Mouse (Mus musculus) kidney, adult 11 months (tissue): ENCODE measurements around the gene Rp9.
"Not testable (repeated sequence)": the region's sequence is repeated elsewhere in the genome, so short reads cannot be mapped to it uniquely, and the experiment has no call there.

Experiments
- DNase-seq: peaks from one replicate; pipeline ENCODE4 v3.0.0; 2022

Gene Rp9

DNA sequence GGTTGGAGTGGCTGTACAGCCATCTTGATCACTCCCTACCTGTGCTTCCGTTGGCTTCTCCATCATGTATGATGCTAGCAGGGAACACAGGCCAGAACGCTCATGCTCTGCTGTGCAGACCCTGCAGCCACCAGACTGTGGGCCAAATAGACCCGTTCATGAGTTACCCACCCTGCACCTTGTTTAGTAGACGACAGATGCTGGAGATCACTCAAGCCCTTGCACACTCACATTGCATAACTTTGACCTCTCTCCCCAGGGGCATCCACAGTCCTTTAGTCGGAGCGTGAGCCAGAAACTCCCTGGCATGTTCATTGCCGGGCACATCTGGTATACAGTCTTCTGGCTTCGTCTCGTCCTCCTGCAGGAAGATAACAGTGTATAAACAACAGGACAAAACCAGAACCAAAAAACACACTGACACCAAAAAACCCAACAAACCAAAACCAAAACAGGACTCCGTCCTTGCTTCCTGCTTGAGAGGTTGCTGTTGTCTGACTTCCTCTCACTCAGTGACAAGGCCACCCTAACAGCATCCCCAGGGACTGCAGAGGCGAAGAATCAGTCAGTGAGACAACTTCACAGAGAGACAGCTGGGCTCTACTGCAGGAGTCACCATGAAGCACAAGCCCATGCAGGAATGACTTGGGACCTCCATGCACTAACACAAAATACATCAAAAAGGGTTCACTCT is 12.3 kb downstream of the Rp9 start:
- no peak for DNase-seq

GRCm38 (mm10) chr9:22455041-22455440 is 14.5 kb downstream of the Rp9 start:
- no peak for DNase-seq

GRCm38 (mm10) chr9:22453990-22454389 is 15.6 kb downstream of the Rp9 start, which contains the start of gene Gm17545:
Gm17545 (plus strand) TSS chr9:22454290.
- DNase-seq: not testable (repeated sequence)

DNA sequence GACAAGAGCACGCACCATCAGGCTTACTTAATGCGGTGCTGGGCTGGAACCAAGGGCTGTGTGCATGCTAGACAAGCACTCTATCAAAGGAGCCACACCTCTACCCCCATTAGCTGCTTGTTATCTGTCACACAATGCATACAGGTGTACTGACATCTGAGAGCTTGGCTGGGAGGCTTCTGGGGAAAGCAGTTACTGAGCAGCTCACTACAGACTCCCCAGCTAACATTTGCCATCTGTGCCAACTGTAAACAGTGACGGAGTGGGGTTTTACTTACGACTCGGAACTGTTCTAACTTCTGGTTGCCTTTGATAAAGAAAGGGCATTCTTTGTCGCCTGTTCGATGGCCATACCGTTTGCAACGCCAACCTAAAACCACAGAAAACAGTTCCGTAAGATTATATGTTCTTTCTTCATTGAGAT is 16.0 kb downstream of the Rp9 start:
- no peak for DNase-seq

- DNase-seq: no peak
Measured at GRCm38 (mm10) chr9:22452697-22453096, 16.8 kb downstream of the Rp9 start.

GRCm38 (mm10) chr9:22449209-22449608 is 20.3 kb downstream of the Rp9 start:
- DNase-seq: no peak

GRCm38 (mm10) chr9:22448420-22448819 is 21.1 kb downstream of the Rp9 start:
- no peak for DNase-seq

DNA sequence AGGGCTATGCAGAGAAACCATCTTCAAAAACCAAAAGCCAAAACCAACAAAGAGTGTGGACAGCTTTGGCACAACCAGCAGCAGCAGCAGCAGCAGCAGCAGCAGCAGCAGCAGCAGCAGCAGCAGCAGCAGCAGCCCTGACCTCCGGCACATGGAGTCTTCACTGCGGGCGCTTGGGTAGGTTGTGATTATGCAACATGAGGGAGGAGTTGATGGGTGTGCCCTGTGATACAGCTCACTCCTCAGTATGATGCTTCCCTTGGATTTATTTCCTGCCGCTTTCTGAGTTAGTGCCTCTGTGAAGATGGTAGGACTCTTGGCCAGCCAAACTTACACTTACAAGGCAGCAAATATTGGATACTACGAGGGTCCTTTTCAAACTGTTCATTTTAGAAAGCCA is 22.3 kb downstream of the Rp9 start:
- DNase-seq: no peak

GRCm38 (mm10) chr9:22445123-22445522 is 24.4 kb downstream of the Rp9 start:
- no peak for DNase-seq

DNA sequence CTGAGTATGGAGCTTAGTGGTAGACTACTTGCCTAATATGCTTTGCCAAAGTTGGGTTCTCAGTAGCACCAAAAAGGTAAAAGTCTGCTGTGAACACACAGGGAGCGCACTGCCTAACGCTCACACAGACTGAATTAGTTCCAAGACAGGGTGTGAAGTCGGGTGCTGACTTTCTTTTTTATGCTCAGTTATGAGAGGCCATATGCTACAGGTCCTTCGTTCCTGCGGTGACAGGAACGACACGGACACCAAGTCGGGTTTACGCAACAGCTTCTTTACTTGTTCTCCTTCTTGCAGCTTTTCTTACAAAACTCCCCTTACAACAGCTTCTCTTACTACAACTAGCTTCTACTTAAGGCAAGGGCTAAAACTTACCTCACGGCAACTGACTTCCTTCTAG is 26.4 kb downstream of the Rp9 start:
- no peak for DNase-seq

- no peak for DNase-seq
Measured at GRCm38 (mm10) chr9:22438826-22439225, 30.7 kb downstream of the Rp9 start.

DNA sequence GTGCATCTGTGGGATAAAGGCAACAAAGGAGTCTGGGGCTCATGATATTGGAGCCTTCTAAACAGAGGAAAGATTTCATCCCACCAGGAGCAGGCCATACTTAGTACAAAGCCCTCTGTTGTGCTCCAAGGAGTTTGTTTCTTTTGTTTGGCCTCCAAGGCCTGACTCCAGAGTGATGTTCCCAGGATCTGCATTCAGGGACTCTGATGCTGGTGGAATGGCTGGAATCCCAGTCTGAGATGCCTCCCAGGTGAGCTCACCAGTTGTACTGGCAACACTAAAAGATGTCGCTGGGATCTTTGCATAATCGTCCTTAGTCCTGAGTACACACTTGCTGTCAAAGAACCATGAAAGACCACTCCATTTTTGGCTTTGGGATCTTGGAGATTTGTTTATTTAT is 35.4 kb downstream of the Rp9 start:
- no peak for DNase-seq

DNA sequence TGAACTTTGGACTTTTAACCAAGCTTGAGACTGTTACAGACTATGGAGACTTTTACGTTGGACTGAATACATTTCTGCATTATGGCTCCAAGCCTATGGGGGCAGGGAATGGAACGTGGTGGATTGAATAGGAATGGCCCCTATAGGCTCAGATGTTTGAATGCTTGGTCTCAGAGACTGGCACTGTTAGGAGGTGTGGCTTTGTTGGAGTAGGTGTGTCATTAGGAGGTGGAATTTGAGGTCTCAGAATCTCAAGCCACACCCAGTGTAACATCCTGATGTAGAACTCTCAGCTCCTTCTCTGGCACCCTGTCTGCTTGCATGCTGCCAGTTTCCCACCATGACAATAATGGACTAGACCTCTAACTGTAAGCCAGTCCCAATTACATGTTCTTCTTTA is 36.3 kb downstream of the Rp9 start:
- DNase-seq: no peak

DNA sequence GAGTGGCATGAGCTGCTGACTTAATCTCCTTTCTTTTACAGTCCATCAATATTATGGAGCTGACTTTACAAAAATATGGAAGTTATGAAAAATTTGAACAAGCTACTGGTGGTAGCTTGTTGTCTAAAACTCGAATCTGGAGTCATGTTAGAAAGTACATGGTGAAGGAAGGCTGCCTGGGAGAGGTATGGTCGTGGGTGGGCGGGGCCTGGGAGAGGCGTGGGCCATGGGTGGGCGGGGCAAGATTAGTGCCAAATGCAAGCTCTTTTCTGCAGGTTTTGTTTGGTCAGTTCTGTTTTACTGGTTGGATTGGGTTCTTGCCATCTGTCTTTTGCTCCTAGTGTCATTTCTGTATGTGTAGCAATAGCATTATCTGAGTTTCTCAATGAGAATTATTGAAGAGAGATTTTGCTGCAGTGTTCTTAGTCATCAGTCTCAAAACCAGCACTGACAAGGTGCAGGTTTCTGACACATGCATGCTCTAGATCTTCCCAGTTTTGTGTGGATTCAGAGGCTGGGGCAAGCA is 39.2 kb downstream of the Rp9 start:
- no peak for DNase-seq

GRCm38 (mm10) chr9:22429533-22430241 is 39.9 kb downstream of the Rp9 start:
- peak; percentile 26 for DNase-seq

DNA sequence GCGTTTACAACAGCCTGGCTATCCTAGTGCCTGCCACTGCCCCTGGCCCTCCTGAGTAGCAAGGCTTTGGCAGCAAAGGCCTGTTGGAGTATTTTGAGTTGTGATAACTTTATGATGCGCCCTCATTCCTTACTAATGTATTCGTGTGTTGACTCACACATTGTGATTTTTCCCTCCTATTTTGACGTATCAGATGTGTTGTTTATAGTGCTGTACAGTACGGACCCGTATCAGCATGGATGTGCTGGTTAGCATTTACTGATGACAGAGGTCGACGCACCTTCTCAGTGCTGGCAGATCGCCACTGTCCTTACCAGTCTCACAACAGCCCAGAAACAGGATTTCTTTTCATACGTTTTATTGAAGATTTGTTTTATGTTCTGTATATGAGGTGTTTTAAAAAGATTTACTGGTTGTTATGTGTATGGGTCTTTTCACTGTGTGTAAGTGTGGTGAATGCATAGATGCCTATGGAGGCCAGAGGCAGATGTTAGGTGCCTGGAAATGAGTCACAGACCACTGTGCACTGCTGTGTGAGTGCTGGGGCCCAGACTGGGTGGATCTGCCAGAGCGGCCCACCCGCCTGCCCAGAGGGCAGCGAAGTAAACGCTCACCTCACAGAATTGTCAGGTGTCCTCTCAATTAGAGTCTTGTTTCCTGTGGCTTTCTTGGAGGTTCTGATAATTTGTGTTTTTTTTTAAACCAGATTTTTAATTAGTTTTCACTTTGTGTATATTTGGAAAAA is 40.7 kb downstream of the Rp9 start:
- no peak for DNase-seq

DNA sequence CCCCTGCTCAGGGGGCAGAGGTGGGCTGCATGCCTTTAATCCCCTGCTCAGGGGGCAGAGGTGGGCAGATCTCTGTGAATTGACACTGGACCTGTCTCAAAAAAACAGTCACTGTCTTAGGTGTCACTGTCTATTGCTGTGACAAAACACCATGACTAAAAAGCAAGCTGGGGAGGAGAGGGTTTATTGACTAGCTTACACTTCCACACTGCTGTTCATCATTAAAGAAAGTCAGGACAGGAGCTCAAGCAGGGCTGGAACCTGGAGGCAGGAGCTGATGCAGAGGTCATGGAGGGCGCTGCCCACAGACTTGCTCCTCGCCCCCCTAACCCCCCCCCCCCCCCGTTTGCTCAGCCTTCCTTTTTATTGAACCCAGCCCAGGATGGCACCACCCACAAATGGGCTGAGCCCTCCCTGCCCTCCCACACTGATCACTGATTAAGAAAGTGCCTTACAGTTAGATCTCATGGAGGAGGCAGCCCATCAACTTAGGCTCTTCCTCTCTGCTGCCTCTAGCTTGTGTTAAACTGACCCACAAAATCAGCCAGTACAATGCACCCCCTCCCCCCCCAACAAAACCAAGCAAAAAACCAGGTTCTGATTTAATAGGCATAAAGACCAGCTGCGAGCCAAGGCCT is 41.4 kb downstream of the Rp9 start:
- no peak for DNase-seq

GRCm38 (mm10) chr9:22424719-22425118 is 44.8 kb downstream of the Rp9 start:
- no peak for DNase-seq

DNA sequence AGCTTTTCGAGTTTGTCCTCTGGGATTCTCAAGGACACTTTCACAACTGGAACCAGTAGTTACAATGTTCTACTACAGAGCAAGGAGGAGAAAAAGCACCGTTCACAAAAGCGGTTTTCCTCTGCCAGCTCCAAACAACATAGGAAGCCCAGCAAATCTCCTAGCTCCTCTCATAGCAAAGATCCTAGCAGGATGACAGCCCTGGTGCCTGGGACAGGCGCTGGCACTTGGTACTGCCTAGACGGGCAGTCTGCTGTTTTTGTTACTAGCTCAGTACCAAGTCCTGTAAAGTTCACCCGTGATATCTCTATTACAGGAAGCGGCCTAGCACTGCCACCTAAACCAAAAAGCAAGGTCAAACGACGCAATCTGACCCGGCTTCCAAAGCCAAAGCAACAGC is 45.3 kb downstream of the Rp9 start:
- DNase-seq: no peak

- no peak for DNase-seq
Measured at GRCm38 (mm10) chr9:22423507-22423906, 46.0 kb downstream of the Rp9 start.

GRCm38 (mm10) chr9:22422559-22422958 is 47.0 kb downstream of the Rp9 start:
- no peak for DNase-seq

DNA sequence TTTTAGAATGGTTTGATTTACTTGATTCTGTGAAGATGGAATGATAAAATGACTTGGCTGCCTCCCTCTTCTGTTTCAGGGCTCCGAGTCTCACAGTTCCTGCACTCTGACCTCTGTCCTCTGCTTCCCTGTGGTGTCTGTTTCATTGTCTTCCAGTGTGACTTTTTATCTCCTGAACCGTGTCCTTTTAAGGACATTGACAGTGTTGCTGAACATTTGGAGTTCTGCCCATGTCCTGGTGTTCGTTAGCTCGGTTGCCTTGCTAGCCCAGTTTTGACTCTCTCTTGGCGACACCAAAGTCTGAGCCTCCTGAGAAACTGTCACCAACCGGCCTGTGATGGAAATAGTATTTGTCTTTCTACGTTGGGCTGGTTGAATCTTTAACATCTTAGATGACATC is 49.1 kb downstream of the Rp9 start:
- no peak for DNase-seq

DNA sequence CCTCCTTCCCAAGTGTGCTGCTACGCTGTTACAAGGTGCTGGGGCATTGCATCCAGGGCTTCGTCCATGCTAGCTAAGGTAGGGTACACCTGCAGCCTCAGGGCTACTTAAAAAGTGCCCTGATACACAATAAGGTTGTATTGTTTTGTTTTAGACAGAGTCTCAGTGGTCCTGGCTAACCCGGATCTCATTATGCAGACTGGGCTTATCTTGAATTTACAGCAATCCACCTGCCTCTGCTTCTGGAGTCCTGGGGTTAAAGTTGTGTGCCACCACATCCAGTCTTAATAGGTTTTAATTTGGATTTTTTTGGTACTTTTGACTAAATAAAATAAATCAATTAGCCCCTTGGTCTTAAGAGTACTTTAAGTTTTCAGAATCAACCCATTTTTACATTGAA is 49.7 kb downstream of the Rp9 start:
- DNase-seq: no peak
